Mouse (Mus musculus) hindbrain, embryonic 11.5 days (tissue): Measurements from ENCODE around the gene Apex1. TPM values are rescaled to one million over a fixed set of nuclear protein-coding genes. Genes with fewer than 3 reads are reported as not detected.
"Not testable (repeated sequence)": the region's sequence is repeated elsewhere in the genome, so short reads cannot be mapped to it uniquely, and the experiment has no call there.

Experiments
- ATAC-seq: fragments of 200-750 bp; cut with Nextera tagmentation; 2 replicates; pipeline ENCODE4 v1.8.0; 2017; ENCODE audit warnings: mild to moderate bottlenecking, moderate TSS enrichment, moderate library complexity; ENCODE audit not compliant: low FRiP score
- DNase-seq: peaks from one replicate; pipeline ENCODE4 v3.0.0-alpha.2; 2015; ENCODE audit warnings: low spot score
- H3K27ac ChIP-seq: fragments of 300-500 bp; sonication (generic); 2 replicates; pipeline ENCODE4 v1.5.1; 2014; ENCODE audit warnings: mild to moderate bottlenecking, low read depth, low read length
- H3K27me3 ChIP-seq: fragments of 300-500 bp; sonication (generic); 2 replicates; pipeline ENCODE4 v1.6.1; 2014; ENCODE audit warnings: mild to moderate bottlenecking, low read length, moderate library complexity, mixed read lengths; ENCODE audit not compliant: control insufficient read depth, insufficient read depth
- H3K36me3 ChIP-seq: fragments of 300-500 bp; sonication (generic); 2 replicates; pipeline ENCODE4 v1.6.1; 2014; ENCODE audit warnings: mild to moderate bottlenecking, low read length, moderate library complexity, mixed read lengths; ENCODE audit not compliant: control insufficient read depth, insufficient read depth
- H3K4me1 ChIP-seq: fragments of 300-500 bp; sonication (generic); replicated peaks from 2 replicates; pipeline ENCODE4 v1.6.1; 2014; ENCODE audit warnings: low read length, mixed read lengths; ENCODE audit not compliant: control insufficient read depth, insufficient read depth
- H3K4me2 ChIP-seq: fragments of 300-500 bp; sonication (generic); replicated peaks from 2 replicates; pipeline ENCODE4 v1.6.1; 2014; ENCODE audit warnings: mild to moderate bottlenecking, low read depth, low read length
- H3K4me3 ChIP-seq: fragments of 300-500 bp; sonication (generic); 2 replicates; pipeline ENCODE4 v1.5.1; 2014; ENCODE audit warnings: low read depth, low read length
- H3K9ac ChIP-seq: fragments of 300-500 bp; sonication (generic); 2 replicates; pipeline ENCODE4 v1.6.1; 2014; ENCODE audit warnings: low read depth, low read length
- H3K9me3 ChIP-seq: fragments of 300-500 bp; sonication (generic); 2 replicates; pipeline ENCODE4 v1.6.1; 2016; ENCODE audit warnings: low read length; ENCODE audit not compliant: control insufficient read depth
- WGBS: fragments of 180-500 bp; shearing (Covaris S2); extraction: QIAGEN DNeasy Blood & Tissue Kit; methylation state at CpG from one replicate; pipeline ENCODE4 v1.1.7; 2014; 5-methylcytosine and 5-hydroxymethylcytosine counted together
- polyA plus RNA-seq: library from polyadenylated mRNA; unstranded; fragments of >200 nt; fragmentation: Nextera tagmentation; extraction: Ambion mirVana; gene quantifications from 2 replicates; pipeline ENCODE4 v1.2.1, GENCODE M21; 2014

Gene Apex1
- polyA plus RNA-seq, 1 experiment from 2014 or later: 344 TPM

DNA sequence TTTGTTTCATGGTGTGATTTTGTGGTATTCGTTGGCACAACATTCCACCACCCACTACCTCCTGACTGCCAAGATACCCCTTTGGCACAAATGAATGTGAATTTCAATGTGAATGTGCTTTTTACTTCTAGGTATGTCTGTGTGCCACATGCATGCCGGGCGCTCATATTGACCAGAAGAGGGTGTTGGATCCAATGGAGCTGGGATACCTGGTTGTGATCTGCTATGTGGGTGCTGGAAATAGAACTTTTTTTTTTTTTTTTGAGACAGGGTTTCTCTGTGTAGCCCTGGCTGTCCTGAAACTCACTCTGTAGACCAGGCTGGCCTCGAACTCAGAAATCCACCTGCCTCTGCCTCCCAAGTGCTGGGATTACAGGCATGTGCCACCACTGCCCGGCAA, 48.3 kb downstream of the Apex1 start:
- H3K27me3 ChIP-seq, H3K4me2 ChIP-seq, H3K27ac ChIP-seq, H3K4me3 ChIP-seq, H3K9me3 ChIP-seq, H3K9ac ChIP-seq, H3K4me1 ChIP-seq, ATAC-seq, DNase-seq, H3K36me3 ChIP-seq: not testable (repeated sequence)
- WGBS: 94% methylated on average over 5 of the region's 5 CpGs

DNA sequence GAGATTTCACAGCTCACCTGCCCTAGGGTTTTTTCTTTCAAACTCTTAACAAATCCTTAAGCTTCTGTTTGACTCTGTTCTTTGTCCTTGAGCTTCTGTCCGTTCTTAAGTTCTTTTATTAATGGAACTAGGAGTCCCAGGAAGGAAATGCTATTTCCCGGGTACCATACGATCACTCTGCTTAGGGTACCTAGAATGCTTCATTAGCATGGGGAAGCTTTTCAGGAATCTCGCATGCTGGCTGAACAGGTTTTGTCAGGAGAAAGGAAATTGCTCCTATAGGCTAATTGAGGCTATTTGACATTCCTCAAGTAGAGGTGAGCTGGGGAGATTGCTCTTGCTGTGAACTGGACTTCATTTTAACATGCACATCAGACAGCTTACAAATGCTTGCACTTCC, 48.9 kb downstream of the Apex1 start:
- no peak for ATAC-seq
- H3K9ac ChIP-seq: no peak overlapping the region
- no peaks in the 10 kb centered on the region for H3K9me3 ChIP-seq
- no peak overlapping the region for H3K4me2 ChIP-seq
- H3K4me1 ChIP-seq: no peaks in the 10 kb centered on the region
- 68% methylated on average over 4 of the region's 4 CpGs for WGBS
- DNase-seq: no peak
- H3K27ac ChIP-seq: no peak overlapping the region
- no peak overlapping the region for H3K4me3 ChIP-seq
- no peaks in the 10 kb centered on the region for H3K27me3 ChIP-seq
- H3K36me3 ChIP-seq: no peaks in the 10 kb centered on the region

DNA sequence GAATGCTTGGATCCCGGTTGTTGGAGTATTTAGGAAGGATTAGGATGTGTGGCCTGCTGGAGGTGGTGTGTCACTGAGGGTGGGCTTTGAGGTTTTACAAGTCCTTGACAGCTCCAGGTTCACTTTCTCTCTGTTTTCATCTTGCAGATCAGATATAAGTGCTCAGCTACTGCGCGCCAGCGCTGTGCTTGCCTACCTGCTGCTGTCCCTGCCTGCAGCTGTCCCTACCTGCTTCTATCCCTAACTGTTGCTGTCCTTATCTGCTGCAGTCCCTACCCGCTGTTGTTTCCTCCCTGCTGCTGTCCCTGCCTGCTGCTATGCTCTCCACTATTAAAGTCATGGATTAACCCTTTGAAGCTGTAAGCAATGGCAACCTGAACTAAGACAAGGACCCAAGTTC, 50.2 kb downstream of the Apex1 start:
- H3K36me3 ChIP-seq: no peaks in the 10 kb centered on the region
- H3K27ac ChIP-seq: no peak overlapping the region
- H3K4me1 ChIP-seq: no peaks in the 10 kb centered on the region
- H3K27me3 ChIP-seq: no peaks in the 10 kb centered on the region
- H3K4me3 ChIP-seq: no peak overlapping the region
- no peak overlapping the region for H3K9ac ChIP-seq
- no peaks in the 10 kb centered on the region for H3K9me3 ChIP-seq
- H3K4me2 ChIP-seq: no peak overlapping the region
- WGBS: 52% methylated on average over 5 of the region's 5 CpGs
- ATAC-seq (no peak), DNase-seq (no peak)

DNA sequence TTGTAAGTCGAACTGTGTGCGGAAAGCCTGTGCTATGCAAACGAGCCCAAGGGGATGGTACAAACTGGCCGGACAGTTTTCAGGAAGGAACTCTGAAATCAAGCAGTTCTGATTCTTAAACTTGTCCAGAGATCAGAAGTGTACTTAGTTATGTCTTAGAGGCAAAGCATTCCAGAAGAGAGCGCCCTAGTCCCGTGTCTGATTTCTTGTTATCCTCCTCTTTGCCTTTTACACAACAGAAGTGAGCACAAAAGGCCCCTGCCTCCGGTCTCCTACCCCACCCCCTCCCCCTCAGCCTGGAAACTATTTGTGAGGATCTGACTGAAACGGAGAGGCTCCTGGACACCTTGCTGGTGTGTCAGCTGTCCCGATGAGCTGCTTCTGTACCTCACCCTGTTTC, 51.9 kb downstream of the Apex1 start:
- Histone ChIP-seq H3K27ac (no peak overlapping the region), H3K4me1 (no peaks in the 10 kb centered on the region), H3K4me3 (no peak overlapping the region), H3K9ac (0 out of 2 replicates have a peak overlapping the region, but pooled peaks have one; percentile 23), H3K27me3 (no peaks in the 10 kb centered on the region), H3K36me3 (no peaks in the 10 kb centered on the region), H3K4me2 (peak overlapping the region; percentile 14; the same call in 1 of the 2 replicates), H3K9me3 (no peaks in the 10 kb centered on the region)
- 20% methylated on average over 9 of the region's 9 CpGs for WGBS
- ATAC-seq: 0 out of 2 replicates have a peak, but pooled peaks have one; percentile 33
- peak; percentile 37 for DNase-seq

Other genes with a start within 250 kb of the Apex1 start
- gene Olfr747, start 231.8 kb upstream of the Apex1 start, polyA plus RNA-seq: not detected in 2 replicates
- not detected in 2 replicates for gene Olfr748, start 217.6 kb upstream of the Apex1 start, polyA plus RNA-seq
- gene Olfr749, start 179.9 kb upstream of the Apex1 start, polyA plus RNA-seq: not detected in 2 replicates
- 105 and 106 TPM in 2 replicates for gene Ttc5, start 139.4 kb upstream of the Apex1 start, polyA plus RNA-seq
- not detected in 2 replicates for gene Ccnb1ip1, start 117.2 kb upstream of the Apex1 start, polyA plus RNA-seq
- 63.6 and 66.0 TPM in 2 replicates for gene Parp2, start 117.1 kb upstream of the Apex1 start, polyA plus RNA-seq
- gene Tep1, start 54.4 kb upstream of the Apex1 start, polyA plus RNA-seq: 5.8 and 6.1 TPM in 2 replicates
- gene Klhl33, start 27.5 kb upstream of the Apex1 start, polyA plus RNA-seq: 0.11 TPM in 1 of 2 replicates, not detected in the other
- 146 and 160 TPM in 2 replicates for gene Osgep, start 75 bp upstream of the Apex1 start, polyA plus RNA-seq
- 53.8 and 55.6 TPM in 2 replicates for gene Pip4p1, start 5.9 kb downstream of the Apex1 start, polyA plus RNA-seq
- gene Pnp, start 6.1 kb downstream of the Apex1 start, polyA plus RNA-seq: 62.1 and 63.9 TPM in 2 replicates
- gene Gm49342, start 19.5 kb downstream of the Apex1 start, polyA plus RNA-seq: not detected in 2 replicates
- 0.36 and 0.52 TPM in 2 replicates for gene Pnp2, start 31.0 kb downstream of the Apex1 start, polyA plus RNA-seq
- not detected in 2 replicates for gene Rnase10, start 82.8 kb downstream of the Apex1 start, polyA plus RNA-seq
- not detected in 2 replicates for gene Rnase9, start 116.9 kb downstream of the Apex1 start, polyA plus RNA-seq
- gene Rnase11, start 125.2 kb downstream of the Apex1 start, polyA plus RNA-seq: not detected in 2 replicates
- not detected in 2 replicates for gene Rnase12, start 132.7 kb downstream of the Apex1 start, polyA plus RNA-seq
- not detected in 2 replicates for gene Olfr750, start 149.5 kb downstream of the Apex1 start, polyA plus RNA-seq
- gene Rnase4, start 166.1 kb downstream of the Apex1 start, polyA plus RNA-seq: 17.3 and 19.2 TPM in 2 replicates
- 2.8 and 3.0 TPM in 2 replicates for gene Ang, start 166.2 kb downstream of the Apex1 start, polyA plus RNA-seq
- 0.15 and 0.24 TPM in 2 replicates for gene Eddm3b, start 189.5 kb downstream of the Apex1 start, polyA plus RNA-seq
- 0.24 TPM in 1 of 2 replicates, not detected in the other for gene Rnase6, start 198.9 kb downstream of the Apex1 start, polyA plus RNA-seq
- 0.20 TPM in 1 of 2 replicates, not detected in the other for gene Rnase1, start 221.8 kb downstream of the Apex1 start, polyA plus RNA-seq
- gene Rnase2b, start 237.3 kb downstream of the Apex1 start, polyA plus RNA-seq: not detected in 2 replicates